Mouse (Mus musculus): ENCODE measurements around the gene Snrpg. TPM values are rescaled to one million over a fixed set of nuclear protein-coding genes. Genes with fewer than 3 reads are reported as not detected.

Gene Snrpg
- 196 to 230 TPM (median 218 TPM) in 4 replicates for total RNA-seq (2023)

DNA sequence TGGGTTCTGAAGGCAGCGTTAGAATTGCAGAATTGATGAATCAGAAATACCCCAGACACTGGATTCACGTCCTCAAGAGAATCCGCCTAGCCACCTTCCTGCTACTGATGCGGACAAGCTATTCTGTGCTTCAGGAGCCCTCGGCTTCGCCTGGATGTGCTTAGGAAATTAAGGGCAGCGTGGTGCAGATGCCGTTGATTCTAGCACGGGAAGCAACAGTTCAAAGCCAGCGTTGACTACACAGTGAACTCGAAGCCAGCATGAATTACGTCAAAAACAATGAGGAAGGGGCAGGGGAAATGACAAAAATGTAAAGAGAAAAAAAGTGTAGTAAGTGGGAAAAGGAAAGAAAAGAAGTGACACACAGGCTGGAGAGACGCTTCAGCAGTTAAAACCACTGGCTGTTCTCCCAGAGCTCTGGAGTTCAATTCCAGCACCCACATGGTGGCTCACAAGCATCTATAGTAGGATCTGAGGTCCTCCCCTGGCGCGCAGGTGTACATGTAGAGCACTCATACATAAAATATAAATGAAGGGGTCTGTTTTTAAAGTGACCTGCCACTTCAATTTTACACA, at the start of gene Snrpg:
Gene Snrpg, plus strand, starts transcription at position 541 of the 576 bp plus-strand sequence.

DNA sequence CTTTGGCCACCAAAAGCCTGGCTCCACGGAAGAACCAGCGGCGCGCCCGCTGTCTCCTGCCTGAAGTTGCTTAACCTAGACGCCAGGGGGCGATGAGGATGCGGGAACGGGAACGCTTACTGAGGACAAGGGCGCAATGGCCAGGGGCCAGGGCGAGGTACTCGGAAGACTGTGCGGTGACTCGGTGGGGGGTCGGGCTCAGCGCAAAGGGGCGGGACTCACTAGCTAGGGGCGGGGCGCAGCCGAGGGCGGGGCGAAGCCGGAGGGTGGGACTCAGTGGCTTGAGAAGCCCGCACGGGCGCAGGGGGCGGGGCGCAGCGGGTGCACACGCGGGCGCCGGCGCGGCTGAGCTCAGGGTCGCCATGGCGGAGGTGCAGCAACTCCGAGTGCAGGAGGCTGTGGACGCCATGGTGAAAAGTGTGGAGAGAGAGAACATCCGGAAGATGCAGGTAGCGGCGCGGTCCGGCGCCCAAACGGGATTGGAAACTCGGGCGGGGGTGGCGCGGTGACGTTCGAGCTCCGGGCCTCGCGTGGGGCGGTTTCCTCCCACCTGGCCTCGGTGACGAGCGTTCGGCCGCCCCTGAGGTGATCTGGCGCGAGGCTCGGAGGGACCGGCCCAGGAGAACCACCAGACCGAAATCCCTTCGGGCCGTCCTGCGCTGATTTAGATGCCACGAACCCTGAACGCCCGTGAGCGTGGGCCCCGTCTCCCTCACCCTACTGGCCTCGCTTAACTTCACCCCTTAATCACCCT, 5.6 kb upstream of the Snrpg start, which contains the start of gene Fam136a:
Gene Fam136a, plus strand, starts transcription at position 276 of the 754 bp plus-strand sequence.

DNA sequence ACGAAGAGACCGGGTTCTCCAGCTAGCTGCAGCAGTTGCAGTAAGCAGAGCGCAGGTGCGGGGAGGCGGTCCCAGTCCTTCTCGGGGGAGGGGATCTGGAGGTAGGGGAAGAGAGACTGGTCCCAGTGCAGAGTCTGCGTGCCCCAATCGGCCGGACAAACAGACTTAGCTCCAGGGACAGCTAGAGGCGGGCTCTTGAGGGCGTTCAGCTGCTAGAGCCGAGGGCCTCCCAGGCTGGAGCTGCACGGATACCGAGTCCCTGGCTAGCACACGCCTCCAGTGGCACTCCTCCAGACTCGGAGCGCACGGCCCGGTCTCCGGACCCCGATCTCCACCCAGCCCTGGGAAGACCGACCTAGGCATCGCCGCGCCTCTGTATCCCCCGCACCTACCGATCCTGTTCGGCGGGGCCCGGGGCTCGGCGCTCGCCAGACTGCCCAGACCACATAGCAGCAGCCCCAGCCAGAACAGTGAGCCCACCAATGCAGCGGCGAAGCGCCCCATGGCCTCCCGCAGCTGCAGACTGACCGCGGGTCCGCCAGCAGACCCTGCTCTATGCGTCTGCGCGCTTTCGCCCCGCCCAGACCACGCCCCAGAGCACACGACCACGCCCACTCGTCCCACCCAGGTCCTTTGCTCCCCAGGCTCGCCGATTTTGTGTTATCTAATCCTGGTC, 25.6 kb downstream of the Snrpg start, which contains the start of gene Pcyox1:
Gene Pcyox1, minus strand, starts transcription at position 574 of the 676 bp plus-strand sequence.

DNA sequence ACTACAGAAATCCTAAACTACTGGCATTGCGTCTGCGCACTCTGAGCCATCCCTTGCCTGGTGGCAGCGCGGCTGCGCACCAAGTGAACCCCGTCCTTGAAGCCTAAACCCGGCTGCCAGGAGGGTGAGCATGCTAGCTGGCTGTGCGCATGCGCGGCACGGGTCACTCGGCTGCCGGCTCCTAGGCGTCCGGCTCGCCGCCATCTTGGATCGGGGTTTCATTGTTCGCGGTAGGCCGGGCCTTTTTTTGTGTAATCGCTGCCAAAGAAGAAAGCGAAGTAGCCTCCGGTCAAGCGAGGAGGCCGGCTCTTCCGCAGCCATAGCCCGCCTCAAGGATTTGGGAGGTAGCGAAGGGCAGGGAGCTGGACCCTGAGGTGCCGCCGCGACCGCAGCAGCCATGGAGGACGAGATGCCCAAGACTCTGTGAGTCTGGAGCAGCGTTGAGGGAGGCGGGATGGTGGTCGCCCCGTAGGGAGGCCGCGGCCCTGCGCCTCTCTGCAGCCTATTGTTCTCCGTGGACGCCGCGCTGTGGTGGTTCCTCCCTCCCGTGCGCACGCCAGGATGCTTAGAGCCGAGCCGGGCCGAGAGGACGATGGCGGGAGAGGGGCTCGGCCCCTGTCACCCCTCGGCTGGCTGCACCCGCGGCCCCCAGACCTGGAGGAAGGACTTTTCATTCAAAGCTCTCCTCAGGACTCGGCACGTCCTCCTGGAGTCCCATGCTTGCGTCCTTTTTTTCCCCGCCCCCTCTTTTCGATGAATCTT, 33.2 kb downstream of the Snrpg start, which contains the start of gene Tia1:
Gene Tia1, plus strand, starts transcription at position 120 of the 762 bp plus-strand sequence.

DNA sequence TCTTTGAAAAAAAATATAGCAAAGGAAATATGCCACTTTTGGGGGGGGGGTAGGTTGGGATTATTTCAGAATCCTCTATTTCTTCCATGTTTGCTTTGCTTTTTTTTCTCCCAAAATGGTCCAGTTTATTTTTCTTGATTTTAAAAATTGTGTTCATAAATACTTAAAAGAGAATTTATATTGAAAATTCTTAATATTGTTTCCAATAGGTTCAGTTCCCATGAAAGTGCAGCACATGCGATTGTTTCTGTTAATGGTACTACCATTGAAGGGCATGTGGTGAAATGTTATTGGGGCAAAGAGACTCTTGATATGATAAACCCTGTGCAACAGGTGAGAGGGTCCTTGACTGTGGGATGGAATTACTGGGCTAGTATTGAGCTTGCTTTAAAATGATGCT, 55.3 kb downstream of the Snrpg start, which contains the start of gene Gm44790:
Gene Gm44790, plus strand, starts transcription at position 301 of the 400 bp plus-strand sequence.

Other genes with a start within 250 kb of the Snrpg start
- gene Tgfa, start 176.1 kb upstream of the Snrpg start, total RNA-seq (2023), result 1.4 to 2.6 TPM (median 2.3 TPM) in 4 replicates
- 18.8 to 21.8 TPM (median 20.8 TPM) in 4 replicates for gene Fam136a, start 5.7 kb upstream of the Snrpg start, total RNA-seq (2023)
- 10.1 to 19.0 TPM (median 11.2 TPM) in 4 replicates for gene Pcyox1, start 25.9 kb downstream of the Snrpg start, total RNA-seq (2023)
- 105 to 118 TPM (median 115 TPM) in 4 replicates for gene Tia1, start 32.9 kb downstream of the Snrpg start, total RNA-seq (2023)
- gene Gm44790, start 55.4 kb downstream of the Snrpg start, total RNA-seq (2023), result 1.3 to 3.8 TPM in 2 of 4 replicates, not detected in the others
- 50.1 to 61.7 TPM (median 57.0 TPM) in 4 replicates for gene C87436, start 67.1 kb downstream of the Snrpg start, total RNA-seq (2023)
- 197 to 202 TPM (median 201 TPM) in 4 replicates for gene Pcbp1, start 155.0 kb downstream of the Snrpg start, total RNA-seq (2023)